Mouse (Mus musculus) mouse embryonic stem cell (cell line): ENCODE data around the gene Oprm1.
"Not testable (repeated sequence)": the region's sequence is repeated elsewhere in the genome, so short reads cannot be mapped to it uniquely, and the experiment has no call there.

Source experiments
- in situ Hi-C, 2 experiments: fragments of 300-500 bp; cut with MboI; formaldehyde crosslinking; loops; 1 replicate in 1 of 2; 3 replicates in 1 of 2; pipeline ENCODE4 v1.14.3; 2019 to 2020; ENCODE audit warnings: low sequenced_read_pairs in 2 of 2, low pct_unique_long_range_greater_than_20kb in 1 of 2, mixed read lengths in 1 of 2; ENCODE audit not compliant: unreplicated experiment in 1 of 2

Oprm1 gene

DNA sequence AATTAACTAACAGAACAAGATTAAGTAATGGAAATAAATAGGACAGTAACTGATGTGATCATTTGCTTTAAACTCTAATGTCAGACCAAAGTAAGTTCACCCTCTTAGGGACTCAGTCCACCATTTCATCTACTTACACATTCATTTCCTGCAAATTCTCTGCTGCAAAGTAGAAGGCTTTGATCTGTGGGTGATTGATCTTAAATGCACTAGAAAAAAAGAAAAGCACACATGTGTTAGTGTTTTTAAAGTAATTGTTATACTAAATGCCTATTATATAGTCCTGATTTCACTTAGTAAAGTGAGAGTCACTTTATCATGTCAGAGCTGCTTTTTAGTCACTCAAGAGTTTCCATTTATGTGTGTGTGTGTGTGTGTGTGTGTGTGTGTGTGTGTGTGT lies 196.2 kb downstream of the Oprm1 start:
- in situ Hi-C loops = no loop called here

DNA sequence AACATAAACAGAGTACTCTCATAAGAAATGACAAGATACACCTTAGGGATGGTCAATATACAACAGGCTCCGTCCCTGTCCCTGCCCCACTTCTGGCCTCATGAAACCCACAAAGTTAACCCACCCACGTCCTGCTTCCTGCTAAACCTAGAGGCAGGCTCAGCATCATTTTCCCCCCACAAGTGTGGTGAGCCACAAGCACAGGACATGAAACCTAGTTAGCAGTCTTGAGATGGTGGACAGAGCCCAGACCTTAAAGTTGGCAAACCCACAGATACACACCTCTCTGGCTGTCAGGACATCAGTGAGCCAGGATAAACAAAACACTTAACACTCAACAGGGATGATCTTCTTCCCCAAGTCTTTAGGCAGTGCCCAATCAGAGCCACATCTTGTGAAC lies 198.1 kb downstream of the Oprm1 start:
- in situ Hi-C loops = no loop called here

DNA sequence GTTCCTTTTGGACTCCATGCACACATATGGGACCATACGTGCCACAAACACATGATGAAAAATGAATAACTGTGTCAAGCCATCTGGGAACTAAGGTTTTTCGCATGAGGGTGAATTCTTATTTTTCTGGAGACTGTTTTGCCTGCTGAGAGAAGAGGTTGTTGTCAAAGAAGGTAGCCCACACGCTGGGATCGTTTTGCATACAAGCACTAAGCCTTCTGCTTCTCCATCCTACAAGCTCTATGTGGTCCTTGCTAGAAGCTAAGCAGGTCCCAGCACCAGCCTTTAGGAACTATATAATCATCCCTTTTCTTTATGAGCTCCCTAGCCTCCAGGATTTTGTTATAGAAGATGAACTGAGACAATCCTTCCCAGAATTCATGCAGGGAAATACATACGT lies 200.5 kb downstream of the Oprm1 start:
- in situ Hi-C loops = no loop called here

DNA sequence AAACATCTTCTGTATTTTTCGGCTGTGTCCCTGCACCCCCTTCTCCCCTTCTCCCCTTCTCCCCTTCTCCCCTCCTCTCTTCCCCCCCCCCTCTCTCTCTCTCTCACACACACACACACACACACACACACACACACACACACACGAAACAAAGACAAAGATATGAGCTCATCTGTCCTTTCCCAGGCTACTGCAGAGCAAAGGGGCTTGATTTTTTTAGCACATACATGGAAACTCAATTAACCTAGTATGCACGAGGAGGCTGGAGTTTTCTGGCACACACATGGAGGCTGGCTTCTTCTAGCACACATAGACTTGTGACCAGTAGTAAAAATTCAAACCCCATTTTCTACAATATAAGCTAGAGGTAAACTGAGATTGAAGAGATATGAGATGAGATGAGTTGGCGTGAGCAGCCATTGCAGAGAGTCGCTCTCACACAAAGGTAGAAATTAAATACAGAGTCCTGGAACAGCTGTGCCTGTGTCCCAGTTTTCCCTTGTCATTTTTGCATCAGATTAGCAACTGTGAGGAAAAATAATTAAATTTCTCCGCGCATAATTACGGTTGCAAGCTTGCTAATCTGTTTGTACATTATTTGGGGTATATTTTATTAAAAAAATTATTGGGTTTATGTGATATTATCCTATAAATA lies 209.4 kb downstream of the Oprm1 start:
- in situ Hi-C loops = no loop called here

DNA sequence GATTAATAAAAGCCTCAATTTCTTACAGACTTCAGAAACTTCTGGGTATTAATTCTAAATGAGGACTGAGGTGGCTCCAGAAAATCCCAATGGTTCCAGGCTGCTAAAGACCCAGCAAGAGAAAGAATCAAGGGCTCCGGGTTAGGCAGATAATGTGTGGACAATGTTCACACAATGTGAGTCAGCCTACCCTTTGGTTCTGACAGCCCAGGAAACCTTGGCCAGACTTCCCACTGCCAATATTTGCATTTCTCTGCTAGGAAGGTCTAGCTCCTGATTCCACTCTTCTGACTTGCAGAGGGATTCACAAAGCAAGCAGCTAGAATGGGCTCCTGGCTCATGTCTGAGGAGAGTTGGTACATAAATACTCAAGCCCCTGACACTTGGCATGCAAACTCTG lies 210.0 kb downstream of the Oprm1 start:
- in situ Hi-C loops = no loop called here

DNA sequence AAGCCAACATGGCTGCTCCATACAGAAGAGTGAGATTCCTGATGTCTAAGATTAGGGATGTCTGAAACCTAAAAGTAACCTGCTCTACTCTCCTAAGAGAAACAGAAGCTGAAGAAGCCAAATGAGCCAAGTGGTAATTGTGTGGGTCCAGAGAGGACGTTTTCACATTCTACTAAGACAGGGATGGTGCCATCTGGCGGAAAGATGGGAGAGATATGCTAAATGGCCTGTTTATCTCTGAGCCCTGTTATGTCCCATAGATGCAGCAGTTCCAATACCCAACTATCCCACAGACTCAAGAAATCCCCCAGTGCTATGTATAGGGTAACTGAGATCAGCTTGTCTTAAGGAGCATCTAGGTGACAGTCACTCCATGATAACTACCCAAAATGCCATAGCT lies 219.5 kb downstream of the Oprm1 start:
- in situ Hi-C loops = no loop called here

DNA sequence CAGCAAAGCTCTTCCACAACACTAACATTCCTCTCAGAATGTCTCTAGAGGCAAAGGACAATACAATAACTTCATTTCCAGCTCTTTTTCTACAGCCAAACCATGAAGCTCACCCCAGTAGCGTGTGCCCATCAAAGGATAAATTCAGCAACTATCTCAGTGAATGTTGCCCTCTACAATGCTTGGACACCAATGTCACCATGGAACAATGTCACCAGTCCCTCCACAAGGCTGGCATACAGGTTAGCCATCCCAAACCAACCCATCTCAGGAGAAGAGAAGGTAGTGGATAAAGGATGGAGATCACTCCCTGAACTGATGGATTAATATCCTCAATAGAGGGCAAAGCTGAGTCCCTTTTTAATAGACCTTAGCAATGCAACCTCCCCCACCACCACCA lies 220.4 kb downstream of the Oprm1 start:
- in situ Hi-C loops = no loop called here

DNA sequence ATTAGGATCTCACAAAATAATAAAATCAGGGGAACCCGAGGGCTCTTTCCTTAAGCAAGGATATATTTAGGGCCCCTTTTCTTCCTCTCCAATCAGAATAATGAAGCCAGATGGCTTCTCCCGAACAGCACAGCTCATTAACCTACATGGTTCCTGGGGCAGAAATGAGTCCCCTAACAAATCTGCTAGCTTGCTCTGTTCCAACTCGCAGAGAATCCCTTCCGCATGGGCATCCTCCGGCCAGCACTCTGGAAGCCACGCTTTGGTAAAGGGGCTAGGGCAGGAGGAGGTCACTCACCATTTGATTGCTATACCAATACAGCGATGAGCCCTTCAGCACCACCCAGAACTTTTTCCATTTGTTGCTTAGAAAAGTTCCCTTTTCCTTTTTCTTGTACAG lies 220.9 kb downstream of the Oprm1 start:
- in situ Hi-C loops = no loop called here

DNA sequence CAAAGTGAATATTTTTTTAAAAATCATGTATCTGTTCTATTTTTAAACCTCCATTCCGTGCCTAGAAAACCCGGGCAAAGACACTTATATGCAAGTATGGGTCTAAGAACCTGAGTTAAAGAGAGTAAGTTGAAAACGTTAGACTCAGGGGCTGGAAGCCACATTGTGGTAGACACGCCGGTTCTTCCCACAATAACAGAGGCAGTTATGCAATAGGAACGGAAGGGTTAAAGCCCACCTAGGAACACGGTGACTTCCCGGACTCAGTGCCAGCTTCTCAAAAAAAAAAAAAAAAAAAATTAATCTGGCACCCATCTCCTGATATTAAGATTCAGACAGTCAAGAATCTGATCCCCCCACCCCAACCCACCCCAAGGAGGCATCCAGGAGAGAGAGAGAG lies 221.5 kb downstream of the Oprm1 start:
- in situ Hi-C loops = no loop called here

DNA sequence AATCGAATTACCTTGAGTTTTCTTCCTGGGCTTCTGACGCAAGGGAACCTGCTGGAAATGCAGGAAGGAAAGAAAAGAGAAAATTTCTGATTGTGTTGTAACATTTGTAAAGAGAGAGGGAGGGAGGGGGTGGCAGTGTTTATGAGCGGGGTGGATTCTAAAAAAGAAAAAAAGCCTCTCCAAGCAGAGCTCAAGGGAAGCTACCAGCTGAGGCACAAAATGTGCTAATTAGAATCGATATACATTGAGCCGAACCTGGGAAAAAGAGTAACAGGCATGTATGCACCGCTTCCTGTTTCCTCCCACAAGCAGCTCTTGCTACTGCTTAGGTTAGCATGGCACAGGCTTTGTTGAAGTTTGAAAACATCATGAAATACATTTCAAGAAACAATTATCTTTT lies 221.9 kb downstream of the Oprm1 start:
- in situ Hi-C loops = no loop called here

DNA sequence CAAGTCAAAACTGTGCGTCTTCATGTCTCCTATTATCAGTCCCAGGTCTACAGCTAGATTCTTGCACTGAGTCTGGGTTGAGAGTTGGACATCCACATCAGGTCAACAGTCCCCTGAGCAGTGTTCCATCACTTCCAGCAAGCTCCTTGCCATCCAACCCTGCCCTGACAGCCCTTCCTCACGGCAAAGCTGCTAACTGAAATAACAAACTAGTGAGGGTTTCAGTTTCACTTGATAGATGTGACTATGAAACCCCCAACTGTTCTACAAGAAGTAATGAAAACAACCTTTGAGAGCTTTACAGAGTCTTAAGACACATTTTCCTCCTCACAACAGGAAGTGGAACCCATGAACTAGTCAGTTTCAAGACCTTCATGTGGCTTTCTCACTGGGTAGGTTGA lies 224.4 kb downstream of the Oprm1 start:
- in situ Hi-C loops = no loop called here

DNA sequence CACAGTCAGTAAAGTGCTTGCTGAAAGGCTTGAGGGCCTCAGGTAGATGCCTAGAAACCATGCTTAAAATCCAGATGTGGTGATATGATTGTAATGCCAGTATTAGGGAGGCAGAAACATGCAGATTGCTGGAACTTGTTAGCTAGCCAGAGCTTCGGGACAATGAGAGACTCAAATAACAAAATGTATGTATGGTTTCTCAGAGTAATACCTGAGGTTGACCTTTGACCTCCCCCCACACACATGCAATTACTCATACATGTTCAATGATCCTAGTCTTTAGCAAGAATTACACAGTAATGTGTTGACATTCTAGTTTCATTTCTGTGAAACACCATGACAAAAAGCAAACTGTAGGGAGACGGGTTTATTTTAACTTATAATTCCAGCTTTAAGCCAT lies 225.1 kb downstream of the Oprm1 start:
- in situ Hi-C loops = no loop called here

DNA sequence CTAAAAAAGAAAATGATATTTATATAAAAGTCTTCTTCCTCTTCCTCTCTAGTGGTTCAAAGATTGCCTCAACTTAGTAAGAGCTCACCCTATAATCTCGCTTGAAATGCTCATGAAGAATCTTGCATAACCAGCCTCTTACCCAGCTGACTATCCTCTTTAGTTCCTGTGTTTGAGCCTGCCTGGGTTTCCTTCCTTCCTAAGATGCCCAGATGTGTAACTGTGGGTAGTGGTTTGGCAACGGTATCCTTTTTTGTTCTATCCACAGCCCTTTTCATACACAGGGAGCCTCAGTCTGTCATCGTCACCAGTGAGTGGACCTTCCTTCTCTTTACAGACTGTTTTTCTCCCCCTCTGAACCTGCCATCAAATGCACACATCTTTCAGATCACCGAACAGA lies 227.9 kb downstream of the Oprm1 start:
- in situ Hi-C loops = no loop called here

DNA sequence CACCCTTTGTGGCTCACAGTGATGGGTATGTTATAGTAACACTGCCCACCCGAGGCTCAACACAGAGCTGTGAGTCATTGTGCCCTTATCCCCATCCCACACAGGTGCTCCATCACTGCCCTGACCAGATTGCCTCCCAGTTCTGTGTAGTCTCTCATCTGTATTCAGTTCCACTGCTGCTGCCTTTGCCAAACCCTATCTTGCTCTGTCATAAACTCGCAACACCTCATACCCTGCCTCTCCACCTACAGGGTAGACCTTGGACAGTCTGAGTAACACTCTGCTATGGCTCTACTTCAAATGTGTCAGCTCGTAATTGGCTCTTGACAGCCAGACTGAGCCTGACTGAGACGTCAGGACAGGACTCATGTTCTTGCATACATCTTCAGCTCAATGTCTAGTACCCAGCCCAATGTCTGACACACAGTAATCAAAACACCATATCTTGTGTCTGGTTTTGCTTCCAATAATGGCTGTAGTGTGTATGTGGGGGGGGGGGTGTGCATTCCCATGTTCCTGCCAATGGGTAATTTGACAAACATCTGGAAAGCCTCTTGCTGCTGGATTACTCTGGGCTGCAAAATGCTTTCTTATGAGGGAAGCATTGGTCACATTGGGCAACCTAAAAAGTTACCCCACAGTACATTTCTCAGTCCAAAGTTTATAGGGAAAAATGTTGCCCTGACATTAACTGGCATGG lies 229.2 kb downstream of the Oprm1 start:
- in situ Hi-C loops = no loop called here

DNA sequence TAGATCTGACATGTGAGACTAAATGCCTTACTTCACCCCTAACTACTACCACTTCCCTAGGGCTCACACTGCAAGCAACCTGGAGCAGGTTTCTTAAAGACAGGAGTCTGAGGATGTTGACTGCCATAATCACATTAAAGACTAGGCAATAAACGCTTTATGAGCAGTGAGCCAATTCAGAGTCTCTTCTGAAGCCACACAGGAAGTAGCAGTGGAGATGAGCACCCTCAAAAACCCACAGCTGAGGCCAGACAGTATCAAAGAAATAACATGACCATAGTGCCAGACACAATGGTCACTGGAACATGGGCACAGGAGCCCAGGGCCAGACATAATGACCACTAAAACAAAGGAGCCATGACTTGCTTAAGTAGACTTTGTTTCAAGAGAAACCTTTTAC lies 230.2 kb downstream of the Oprm1 start:
- in situ Hi-C loops = no loop called here

DNA sequence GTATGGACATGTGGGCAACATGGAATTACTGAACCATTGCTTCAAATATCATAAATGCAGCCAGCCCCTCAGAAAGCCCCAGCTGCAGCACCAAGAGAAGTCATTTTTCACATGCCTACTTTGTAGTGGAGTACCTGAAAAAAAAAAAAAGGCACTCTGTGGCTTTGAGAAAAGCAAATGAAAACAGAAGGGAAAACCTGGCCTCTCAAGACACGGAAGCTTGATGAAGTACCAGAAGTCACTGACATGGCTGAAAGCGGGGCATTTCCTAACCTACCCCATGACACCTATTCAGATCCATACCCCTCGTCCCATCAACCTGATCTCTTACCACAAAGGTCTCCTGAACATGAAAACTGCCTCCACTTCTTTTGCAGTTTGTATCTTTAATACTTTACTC lies 238.6 kb downstream of the Oprm1 start:
- in situ Hi-C loops = no loop called here

DNA sequence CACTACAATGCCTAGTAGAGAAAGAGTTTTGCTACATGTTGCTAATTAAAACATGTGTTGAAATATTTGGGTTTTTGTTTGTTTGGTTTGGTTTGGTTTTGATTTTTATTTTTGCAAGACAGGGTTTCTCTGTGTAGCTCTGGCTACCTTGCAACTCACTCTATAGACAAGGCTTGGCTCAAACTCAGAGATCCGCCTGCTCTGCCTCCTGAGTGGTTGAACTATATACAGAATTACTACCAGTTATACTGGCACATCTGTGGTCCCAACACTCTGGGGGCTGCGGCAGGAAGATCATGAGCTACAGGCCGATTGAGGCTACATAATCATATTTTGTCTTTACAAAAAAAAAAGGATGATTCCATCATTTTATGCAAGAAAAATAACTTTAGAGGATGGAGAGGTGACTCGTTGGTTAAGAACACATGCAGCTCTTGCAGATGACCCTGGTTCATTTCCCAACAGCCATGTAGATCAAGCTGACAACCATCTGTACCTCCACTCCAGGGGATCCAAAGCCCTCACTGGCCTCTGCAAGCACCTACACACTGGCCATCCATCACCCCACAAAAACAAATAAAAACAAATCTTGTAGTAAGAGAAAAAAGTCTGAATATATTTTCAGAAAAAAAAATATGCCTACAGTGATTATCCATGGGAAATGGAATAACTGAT lies 240.4 kb downstream of the Oprm1 start:
- in situ Hi-C loops = no loop called here

DNA sequence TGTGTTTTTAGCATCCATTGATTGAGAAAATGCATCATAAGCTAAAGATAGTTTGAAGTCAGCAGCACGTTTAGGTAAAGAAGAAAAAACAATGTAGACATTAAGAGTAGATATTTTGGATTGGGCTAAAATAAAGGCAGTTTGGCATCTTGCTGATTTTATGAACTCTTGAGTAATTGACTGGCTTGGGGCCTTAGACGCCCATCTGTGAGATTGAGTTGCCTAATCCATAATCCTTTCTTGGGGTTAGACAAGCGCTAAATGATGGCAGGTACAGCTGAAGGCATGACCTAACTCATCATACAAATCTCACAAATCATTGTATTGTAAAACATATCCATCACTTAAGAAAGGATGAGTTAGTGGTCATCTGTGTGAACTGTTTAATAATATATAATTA lies 241.0 kb downstream of the Oprm1 start:
- in situ Hi-C loops = no loop called here

DNA sequence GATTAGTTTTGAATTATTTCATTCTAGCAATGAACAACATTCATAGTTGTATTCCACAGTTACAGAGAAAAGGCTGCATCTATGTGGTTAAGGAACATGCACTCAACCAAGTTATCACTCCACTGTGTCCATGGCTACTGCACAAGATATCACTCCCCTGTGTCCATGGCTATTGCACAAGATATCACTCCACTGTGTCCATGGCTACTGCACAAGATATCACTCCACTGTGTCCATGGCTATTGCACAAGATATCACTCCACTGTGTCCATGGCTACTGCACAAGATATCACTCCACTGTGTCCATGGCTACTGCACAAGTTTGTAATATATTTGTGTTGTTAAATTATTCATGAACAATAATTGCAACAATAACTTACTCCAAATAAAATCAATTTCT lies 245.6 kb downstream of the Oprm1 start:
- in situ Hi-C loops = not testable (repeated sequence)

DNA sequence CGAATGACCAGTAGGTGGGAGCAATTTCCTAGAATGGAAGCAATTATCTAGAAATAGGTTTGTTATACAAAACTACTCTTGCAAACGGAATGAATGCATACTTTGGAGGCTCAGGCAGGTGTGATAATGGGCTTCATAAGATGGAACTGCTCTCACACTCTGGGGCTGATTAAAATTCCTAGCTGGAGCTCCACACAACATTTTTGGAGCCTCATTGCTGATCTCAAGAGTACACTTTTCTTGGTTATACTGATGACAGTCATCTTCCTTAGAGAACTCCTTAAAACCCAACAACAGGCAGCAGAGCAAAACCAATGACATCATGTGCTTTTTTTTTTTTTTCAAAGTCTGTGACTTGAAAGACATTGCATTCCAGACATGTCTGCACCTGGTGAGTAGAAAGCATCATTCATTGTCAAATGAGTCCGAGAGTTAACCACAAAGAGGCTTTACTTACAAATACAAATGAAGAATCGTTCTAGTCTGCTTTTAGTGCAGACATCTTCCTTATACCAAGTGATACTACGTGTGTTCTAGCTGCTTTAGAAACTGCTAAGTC lies 246.8 kb downstream of the Oprm1 start:
- in situ Hi-C loops = no loop called here
